Mouse (Mus musculus) embryonic fibroblast, embryonic 13.5 days (primary cell): Measurements from ENCODE around the gene Slc24a3. TPM values are rescaled to one million over a fixed set of nuclear protein-coding genes. Genes with fewer than 3 reads are reported as not detected.

Experiments
- H3K27ac ChIP-seq: 2 replicates; pipeline ENCODE4 v1.5.1; 2012; ENCODE audit warnings: low read length, control low read depth, inconsistent platforms; ENCODE audit not compliant: insufficient read depth
- H3K4me1 ChIP-seq: 2 replicates; pipeline ENCODE4 v1.6.1; 2011; ENCODE audit warnings: low read length; ENCODE audit not compliant: control insufficient read depth, insufficient read depth
- H3K4me3 ChIP-seq: 2 replicates; pipeline ENCODE4 v1.5.1; 2011; ENCODE audit warnings: mild to moderate bottlenecking, control low read depth, low read length; ENCODE audit not compliant: insufficient read depth
- CTCF ChIP-seq: IDR thresholded peaks from 2 replicates; pipeline ENCODE4 v1.5.1; 2011; ENCODE audit warnings: mild to moderate bottlenecking, control low read depth, low read length, moderate library complexity, borderline replicate concordance; ENCODE audit not compliant: insufficient read depth
- POLR2A ChIP-seq: IDR thresholded peaks from 2 replicates; pipeline ENCODE4 v1.6.1; 2011; ENCODE audit warnings: low read depth, mild to moderate bottlenecking, control low read depth, low read length, moderate library complexity
- polyA plus RNA-seq: library from polyadenylated mRNA; stranded (reverse); fragments of >200 nt; gene quantifications from 2 replicates; pipeline ENCODE4 v1.2.4, GENCODE M21; 2011; ENCODE audit warnings: low read depth; ENCODE audit not compliant: missing spikeins, insufficient read length

Slc24a3 gene
- polyA plus RNA-seq, 1 experiment: 9.5 TPM

- Histone ChIP-seq H3K4me1 (peaks cover 3% of the 10 kb centered on the region; the same call in 1 of the 2 replicates), H3K4me3 (no peak overlapping the region), H3K27ac (no peak overlapping the region)
- TF ChIP-seq POLR2A (no peak), CTCF (no peak)
Observed at GRCm38 (mm10) chr2:145296906-145297305, 129.4 kb downstream of the Slc24a3 start.

DNA sequence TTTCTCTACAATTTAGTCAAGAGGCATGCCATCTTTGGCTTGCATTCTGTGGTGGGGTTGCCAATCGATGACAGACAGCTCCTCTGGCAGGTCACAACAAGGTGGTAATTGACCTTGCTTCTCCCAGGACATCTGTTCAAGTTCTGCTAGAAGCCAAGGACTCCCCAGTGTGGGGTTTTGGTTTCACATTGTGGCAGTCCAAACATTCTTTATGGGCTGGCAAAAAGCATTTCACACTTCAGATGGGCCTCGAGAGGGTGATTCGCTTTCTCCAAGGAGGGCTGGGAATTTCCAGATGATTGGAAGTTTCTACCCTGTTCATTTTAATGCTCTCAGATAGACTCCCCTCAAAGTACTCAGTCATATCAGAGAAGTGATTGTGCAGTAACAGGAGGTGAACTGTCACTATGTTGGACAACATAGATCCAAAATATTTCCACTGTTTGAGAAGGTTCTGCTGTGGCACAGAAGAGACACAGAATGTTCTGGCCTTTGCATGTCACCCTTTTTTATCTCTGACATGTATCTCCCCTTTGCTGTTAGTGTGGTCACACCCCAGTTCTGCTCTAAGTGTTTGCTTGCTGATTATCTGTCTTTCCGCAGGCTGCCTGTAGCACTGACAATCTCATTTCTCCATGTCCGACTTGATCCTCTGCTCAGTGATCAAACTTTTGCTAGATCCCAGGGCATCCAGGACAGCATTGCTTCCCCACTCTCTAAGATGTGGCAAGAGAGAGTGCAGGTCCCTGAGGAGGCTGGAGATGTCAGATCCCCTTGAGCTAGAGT is 132.6 kb downstream of the Slc24a3 start:
- Histone ChIP-seq H3K4me1 (peaks cover 3% of the 10 kb centered on the region; the same call in 1 of the 2 replicates), H3K4me3 (no peak overlapping the region), H3K27ac (no peak overlapping the region)
- TF ChIP-seq CTCF (no peak), POLR2A (no peak)

DNA sequence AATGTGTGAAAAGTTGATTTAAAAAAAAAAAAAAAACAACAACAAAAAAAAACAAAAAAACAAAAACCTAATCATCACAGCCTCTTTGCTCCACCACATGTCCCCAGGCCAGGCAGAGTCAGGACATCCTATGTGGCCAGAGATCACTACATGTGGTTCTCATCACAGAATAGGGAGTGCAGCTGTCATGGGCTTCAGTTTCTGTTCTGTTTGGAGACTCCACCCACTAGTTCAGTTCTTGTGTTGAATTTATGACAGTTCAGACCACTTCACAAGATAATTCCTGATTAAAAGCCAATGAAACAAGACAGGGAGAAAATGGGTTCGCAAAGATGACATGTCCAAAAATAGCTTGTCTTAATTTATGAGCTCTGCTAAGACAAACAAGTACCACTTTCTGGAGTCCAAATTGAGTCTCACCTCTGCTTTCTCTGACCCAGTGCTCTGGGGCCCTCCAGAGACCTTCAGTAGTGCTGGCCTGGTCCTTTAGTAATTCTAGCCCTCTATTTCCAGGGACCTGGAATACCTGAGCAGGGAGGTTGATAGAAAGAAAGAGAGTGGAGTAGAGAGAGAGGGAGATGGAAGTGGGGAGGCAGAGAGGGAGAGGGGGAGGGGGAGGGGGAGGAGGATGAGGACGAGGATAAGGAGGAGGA is 139.8 kb downstream of the Slc24a3 start:
- Histone ChIP-seq H3K4me1 (no peaks in the 10 kb centered on the region), H3K27ac (no peak overlapping the region), H3K4me3 (no peak overlapping the region)
- TF ChIP-seq CTCF: no peak
- no peak for TF ChIP-seq POLR2A

GRCm38 (mm10) chr2:145318916-145319315 is 151.4 kb downstream of the Slc24a3 start:
- Histone ChIP-seq H3K27ac (no peak overlapping the region), H3K4me3 (no peak overlapping the region), H3K4me1 (no peaks in the 10 kb centered on the region)
- TF ChIP-seq POLR2A (no peak), CTCF (no peak)

- Histone ChIP-seq H3K4me3 (no peak overlapping the region), H3K27ac (no peak overlapping the region), H3K4me1 (no peaks in the 10 kb centered on the region)
- TF ChIP-seq CTCF (no peak), POLR2A (no peak)
Observed at GRCm38 (mm10) chr2:145321287-145321686, 153.7 kb downstream of the Slc24a3 start.

GRCm38 (mm10) chr2:145321755-145322154 is 154.2 kb downstream of the Slc24a3 start:
- H3K4me1 ChIP-seq: no peaks in the 10 kb centered on the region
- H3K4me3 ChIP-seq: no peak overlapping the region
- H3K27ac ChIP-seq: no peak overlapping the region
- TF ChIP-seq CTCF (no peak), POLR2A (no peak)

GRCm38 (mm10) chr2:145324477-145324876 is 156.9 kb downstream of the Slc24a3 start:
- no peak for TF ChIP-seq CTCF
- no peak for TF ChIP-seq POLR2A
- Histone ChIP-seq H3K27ac (no peak overlapping the region), H3K4me3 (no peak overlapping the region), H3K4me1 (no peaks in the 10 kb centered on the region; the same call in 1 of the 2 replicates)

DNA sequence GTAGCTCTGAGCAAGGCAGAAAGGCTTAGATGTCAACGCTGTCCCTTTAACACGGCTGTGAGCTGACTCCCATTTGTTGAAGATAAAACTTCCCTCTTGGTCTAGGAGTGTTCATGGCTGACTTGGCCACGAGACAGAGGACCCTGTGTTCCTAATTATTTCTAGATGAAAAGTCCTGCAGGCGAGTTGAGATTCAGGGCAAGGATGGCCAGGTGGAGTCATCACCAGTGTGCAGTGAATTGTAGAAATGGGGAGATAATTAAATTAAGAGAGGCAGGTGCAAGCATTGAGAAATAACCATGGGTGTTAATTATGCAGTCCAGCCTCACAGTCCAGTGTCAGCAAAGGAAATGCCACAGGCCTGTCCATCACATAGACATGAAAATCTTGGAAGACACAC is 158.3 kb downstream of the Slc24a3 start:
- Histone ChIP-seq H3K4me1 (peaks cover 3% of the 10 kb centered on the region), H3K27ac (no peak overlapping the region), H3K4me3 (no peak overlapping the region)
- no peak for TF ChIP-seq POLR2A
- no peak for TF ChIP-seq CTCF

- Histone ChIP-seq H3K4me3 (no peak overlapping the region), H3K27ac (no peak overlapping the region), H3K4me1 (peaks cover 3% of the 10 kb centered on the region)
- TF ChIP-seq CTCF (no peak), POLR2A (no peak)
Observed at GRCm38 (mm10) chr2:145326544-145326943, 159.0 kb downstream of the Slc24a3 start.

GRCm38 (mm10) chr2:145329756-145330155 is 162.2 kb downstream of the Slc24a3 start:
- H3K27ac ChIP-seq: no peak overlapping the region
- H3K4me3 ChIP-seq: no peak overlapping the region
- peaks cover 3% of the 10 kb centered on the region for H3K4me1 ChIP-seq
- TF ChIP-seq POLR2A (no peak), CTCF (no peak)

- no peak overlapping the region for H3K27ac ChIP-seq
- no peak for TF ChIP-seq POLR2A
- no peak for TF ChIP-seq CTCF
- peaks cover 3% of the 10 kb centered on the region for H3K4me1 ChIP-seq
- no peak overlapping the region for H3K4me3 ChIP-seq
Observed at GRCm38 (mm10) chr2:145331525-145331924, 164.0 kb downstream of the Slc24a3 start.
